Mouse (Mus musculus) hindbrain, embryonic 11.5 days (tissue): ENCODE measurements around the gene Dok3. TPM values are rescaled to one million over a fixed set of nuclear protein-coding genes. Genes with fewer than 3 reads are reported as not detected.

Experiments used
- ATAC-seq: fragments of 200-750 bp; cut with Nextera tagmentation; 2 replicates; pipeline ENCODE4 v1.8.0; 2017; ENCODE audit warnings: mild to moderate bottlenecking, moderate TSS enrichment, moderate library complexity; ENCODE audit not compliant: low FRiP score
- DNase-seq: peaks from one replicate; pipeline ENCODE4 v3.0.0-alpha.2; 2015; ENCODE audit warnings: low spot score
- H3K27ac ChIP-seq: fragments of 300-500 bp; sonication (generic); 2 replicates; pipeline ENCODE4 v1.5.1; 2014; ENCODE audit warnings: mild to moderate bottlenecking, low read depth, low read length
- H3K27me3 ChIP-seq: fragments of 300-500 bp; sonication (generic); 2 replicates; pipeline ENCODE4 v1.6.1; 2014; ENCODE audit warnings: mild to moderate bottlenecking, low read length, moderate library complexity, mixed read lengths; ENCODE audit not compliant: control insufficient read depth, insufficient read depth
- H3K36me3 ChIP-seq: fragments of 300-500 bp; sonication (generic); 2 replicates; pipeline ENCODE4 v1.6.1; 2014; ENCODE audit warnings: mild to moderate bottlenecking, low read length, moderate library complexity, mixed read lengths; ENCODE audit not compliant: control insufficient read depth, insufficient read depth
- H3K4me1 ChIP-seq: fragments of 300-500 bp; sonication (generic); replicated peaks from 2 replicates; pipeline ENCODE4 v1.6.1; 2014; ENCODE audit warnings: low read length, mixed read lengths; ENCODE audit not compliant: control insufficient read depth, insufficient read depth
- H3K4me2 ChIP-seq: fragments of 300-500 bp; sonication (generic); replicated peaks from 2 replicates; pipeline ENCODE4 v1.6.1; 2014; ENCODE audit warnings: mild to moderate bottlenecking, low read depth, low read length
- H3K4me3 ChIP-seq: fragments of 300-500 bp; sonication (generic); 2 replicates; pipeline ENCODE4 v1.5.1; 2014; ENCODE audit warnings: low read depth, low read length
- H3K9ac ChIP-seq: fragments of 300-500 bp; sonication (generic); 2 replicates; pipeline ENCODE4 v1.6.1; 2014; ENCODE audit warnings: low read depth, low read length
- H3K9me3 ChIP-seq: fragments of 300-500 bp; sonication (generic); 2 replicates; pipeline ENCODE4 v1.6.1; 2016; ENCODE audit warnings: low read length; ENCODE audit not compliant: control insufficient read depth
- WGBS: fragments of 180-500 bp; shearing (Covaris S2); extraction: QIAGEN DNeasy Blood & Tissue Kit; methylation state at CpG from one replicate; pipeline ENCODE4 v1.1.7; 2014; 5-methylcytosine and 5-hydroxymethylcytosine counted together
- polyA plus RNA-seq: library from polyadenylated mRNA; unstranded; fragments of >200 nt; fragmentation: Nextera tagmentation; extraction: Ambion mirVana; gene quantifications from 2 replicates; pipeline ENCODE4 v1.2.1, GENCODE M21; 2014

The Dok3 gene
- polyA plus RNA-seq, 1 experiment from 2014 or later = 2.2 TPM

GRCm38 (mm10) chr13:55535796-55536193 is 6.7 kb upstream of the Dok3 start:
- ATAC-seq (peak; percentile 22), DNase-seq (no peak)
- Histone ChIP-seq H3K36me3 (peaks cover 9% of the 10 kb centered on the region), H3K4me2 (peak overlapping the region; percentile 87), H3K27ac (no peak overlapping the region; the same call in 1 of the 2 replicates), H3K9ac (peak overlapping the region; percentile 78), H3K4me3 (peak overlapping the region; percentile 80), H3K4me1 (peaks cover 5% of the 10 kb centered on the region; the same call in 1 of the 2 replicates), H3K9me3 (no peaks in the 10 kb centered on the region), H3K27me3 (no peaks in the 10 kb centered on the region)
- 17% methylated on average over 17 of the region's 17 CpGs for WGBS

DNA sequence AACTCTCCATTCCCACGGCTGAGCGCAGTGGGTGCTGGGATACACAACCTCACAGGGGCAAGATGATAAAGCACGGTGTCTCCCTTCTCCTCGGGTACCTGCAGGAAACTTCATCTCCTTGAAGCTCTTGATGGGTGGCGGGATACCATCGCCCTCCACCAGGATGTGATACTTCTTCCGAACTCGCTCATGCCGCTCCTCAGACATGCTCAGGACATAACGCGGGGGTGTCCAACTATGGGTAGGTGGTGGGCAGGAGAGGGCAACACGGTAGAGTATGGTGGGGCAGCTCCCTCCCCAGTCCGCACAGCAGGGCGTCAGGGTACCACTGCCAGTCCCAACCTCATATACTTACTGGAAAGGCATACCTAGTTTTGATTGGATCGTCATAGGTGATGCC is 6.1 kb upstream of the Dok3 start:
- Histone ChIP-seq H3K4me2 (peak overlapping the region; percentile 87; the same call in 1 of the 2 replicates), H3K27me3 (no peaks in the 10 kb centered on the region), H3K27ac (no peak overlapping the region), H3K9me3 (no peaks in the 10 kb centered on the region), H3K36me3 (peaks cover 14% of the 10 kb centered on the region), H3K4me3 (peak overlapping the region; percentile 80; the same call in 1 of the 2 replicates), H3K4me1 (peaks cover 5% of the 10 kb centered on the region; the same call in 1 of the 2 replicates), H3K9ac (peak overlapping the region; percentile 78; the same call in 1 of the 2 replicates)
- ATAC-seq (no peak), DNase-seq (no peak)
- 92% methylated on average over 15 of the region's 15 CpGs for WGBS

GRCm38 (mm10) chr13:55527834-55528772 is 993 bp downstream of the Dok3 start:
- Histone ChIP-seq H3K36me3 (peaks cover 19% of the 10 kb centered on the region), H3K4me3 (no peak overlapping the region), H3K9ac (no peak overlapping the region), H3K27me3 (no peaks in the 10 kb centered on the region), H3K27ac (no peak overlapping the region; the same call in 1 of the 2 replicates), H3K4me2 (no peak overlapping the region), H3K9me3 (no peaks in the 10 kb centered on the region), H3K4me1 (no peaks in the 10 kb centered on the region)
- DNase-seq = no peak
- ATAC-seq = no peak
- WGBS = 83% methylated on average over 18 of the region's 18 CpGs

DNA sequence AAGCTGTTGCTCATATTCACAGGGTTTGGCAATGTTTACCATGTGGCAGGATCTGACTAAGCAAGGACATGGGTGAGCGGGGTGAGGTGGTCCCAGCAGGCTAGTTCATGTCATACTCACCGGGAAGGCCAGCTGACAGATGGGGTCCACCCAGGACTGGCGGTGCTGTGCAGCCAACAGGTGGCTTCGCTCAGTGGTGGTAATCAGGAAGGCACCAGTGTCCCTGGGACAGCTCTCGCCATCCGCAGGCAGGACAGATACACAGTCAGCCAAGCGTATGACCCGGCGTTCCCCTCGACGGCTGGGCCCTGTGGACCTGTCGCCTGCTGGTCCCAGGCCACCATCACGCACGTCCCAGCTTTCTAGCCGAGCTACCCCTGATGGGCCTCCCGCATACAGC is 1.9 kb downstream of the Dok3 start:
- DNase-seq (no peak), ATAC-seq (no peak)
- Histone ChIP-seq H3K4me3 (no peak overlapping the region), H3K36me3 (peaks cover 19% of the 10 kb centered on the region), H3K9me3 (no peaks in the 10 kb centered on the region), H3K4me1 (no peaks in the 10 kb centered on the region), H3K4me2 (no peak overlapping the region), H3K27ac (0 out of 2 replicates have a peak overlapping the region, but pooled peaks have one; percentile 24), H3K9ac (no peak overlapping the region), H3K27me3 (no peaks in the 10 kb centered on the region)
- WGBS = 88% methylated on average over 16 of the region's 16 CpGs

- Histone ChIP-seq H3K36me3 (peaks cover 14% of the 10 kb centered on the region), H3K9ac (no peak overlapping the region), H3K4me2 (no peak overlapping the region), H3K4me3 (no peak overlapping the region), H3K27me3 (no peaks in the 10 kb centered on the region), H3K4me1 (no peaks in the 10 kb centered on the region), H3K9me3 (no peaks in the 10 kb centered on the region), H3K27ac (no peak overlapping the region)
- no peak for DNase-seq
- 84% methylated on average over 16 of the region's 16 CpGs for WGBS
- no peak for ATAC-seq
These were observed 3.2 kb downstream of the Dok3 start for GRCm38 (mm10) chr13:55525733-55526553.

GRCm38 (mm10) chr13:55523951-55524600 is 5.0 kb downstream of the Dok3 start:
- no peaks in the 10 kb centered on the region for H3K27me3 ChIP-seq
- H3K36me3 ChIP-seq = peaks cover 1% of the 10 kb centered on the region; the same call in 1 of the 2 replicates
- no peaks in the 10 kb centered on the region for H3K9me3 ChIP-seq
- no peak for DNase-seq
- H3K4me2 ChIP-seq = no peak overlapping the region
- H3K27ac ChIP-seq = no peak overlapping the region
- H3K4me1 ChIP-seq = no peaks in the 10 kb centered on the region
- no peak for ATAC-seq
- H3K9ac ChIP-seq = 0 out of 2 replicates have a peak overlapping the region, but pooled peaks have one; percentile 23
- WGBS = 91% methylated on average over 23 of the region's 23 CpGs
- H3K4me3 ChIP-seq = no peak overlapping the region

- 0 out of 2 replicates have a peak overlapping the region, but pooled peaks have one; percentile 23 for H3K9ac ChIP-seq
- no peaks in the 10 kb centered on the region for H3K27me3 ChIP-seq
- no peaks in the 10 kb centered on the region for H3K4me1 ChIP-seq
- no peak overlapping the region; the same call in 1 of the 2 replicates for H3K27ac ChIP-seq
- H3K9me3 ChIP-seq = no peaks in the 10 kb centered on the region
- no peak for ATAC-seq
- H3K36me3 ChIP-seq = no peaks in the 10 kb centered on the region
- H3K4me3 ChIP-seq = no peak overlapping the region
- H3K4me2 ChIP-seq = no peak overlapping the region
- peak; percentile 14 for DNase-seq
- WGBS = 64% methylated on average over 17 of the region's 17 CpGs
These were observed 5.8 kb downstream of the Dok3 start for GRCm38 (mm10) chr13:55523278-55523677.

DNA sequence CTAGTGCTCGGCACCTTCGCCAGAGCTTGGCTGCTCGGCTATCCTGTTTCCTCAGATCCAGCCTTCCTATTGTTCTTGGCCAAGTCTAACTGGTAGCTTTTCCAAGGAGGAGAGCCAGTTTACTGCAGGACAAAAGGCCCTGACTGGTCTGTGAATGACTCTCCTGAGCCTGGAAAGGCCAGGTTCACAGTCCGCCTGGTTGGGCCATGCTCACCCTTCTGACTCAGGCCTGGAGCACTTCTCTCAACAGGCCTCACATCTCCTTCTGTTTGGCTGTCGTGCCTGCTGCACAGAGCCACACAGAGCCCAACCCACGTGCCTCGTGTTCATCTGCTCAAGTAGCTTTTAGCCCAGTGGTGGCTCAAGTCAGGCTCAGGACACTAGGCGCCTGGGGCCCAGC is 6.4 kb downstream of the Dok3 start:
- Histone ChIP-seq H3K4me2 (no peak overlapping the region), H3K9ac (no peak overlapping the region), H3K27ac (no peak overlapping the region), H3K4me3 (no peak overlapping the region), H3K36me3 (no peaks in the 10 kb centered on the region), H3K27me3 (no peaks in the 10 kb centered on the region), H3K9me3 (no peaks in the 10 kb centered on the region), H3K4me1 (no peaks in the 10 kb centered on the region)
- no peak for DNase-seq
- 65% methylated on average over 8 of the region's 8 CpGs for WGBS
- no peak for ATAC-seq
